Mouse (Mus musculus) heart, postnatal 0 days (tissue): Measurements from ENCODE around the gene Tmem147.
"Not testable (repeated sequence)": the region's sequence is repeated elsewhere in the genome, so short reads cannot be mapped to it uniquely, and the experiment has no call there.

Experiments used
- CTCF ChIP-seq: IDR thresholded peaks from 2 replicates; pipeline ENCODE4 v1.5.1; 2016; ENCODE audit warnings: antibody characterized with exemption, control low read depth, low read depth
- EP300 ChIP-seq: IDR thresholded peaks from 2 replicates; pipeline ENCODE4 v1.6.1; 2016; ENCODE audit warnings: antibody characterized with exemption, low read depth

GRCm38 (mm10) chr7:30742570-30742969, 13.2 kb upstream of the Tmem147 start:
- TF ChIP-seq CTCF, EP300: not testable (repeated sequence)
